Mouse (Mus musculus) testis, adult 2 months (tissue): ENCODE measurements around the gene Nkx6-1.

ENCODE experiments used
- CTCF ChIP-seq: fragments of 200-500 bp; IDR thresholded peaks from 2 replicates; pipeline ENCODE4 v1.5.1; 2012; ENCODE audit warnings: low read depth, mild to moderate bottlenecking, inconsistent platforms, low read length, moderate library complexity; ENCODE audit not compliant: control insufficient read depth, insufficient read depth, insufficient replicate concordance
- POLR2A ChIP-seq: fragments of 200-500 bp; IDR thresholded peaks from 2 replicates; pipeline ENCODE4 v1.6.1; 2012; ENCODE audit warnings: low read depth, mild to moderate bottlenecking, inconsistent platforms, low read length, moderate library complexity; ENCODE audit not compliant: control insufficient read depth

DNA sequence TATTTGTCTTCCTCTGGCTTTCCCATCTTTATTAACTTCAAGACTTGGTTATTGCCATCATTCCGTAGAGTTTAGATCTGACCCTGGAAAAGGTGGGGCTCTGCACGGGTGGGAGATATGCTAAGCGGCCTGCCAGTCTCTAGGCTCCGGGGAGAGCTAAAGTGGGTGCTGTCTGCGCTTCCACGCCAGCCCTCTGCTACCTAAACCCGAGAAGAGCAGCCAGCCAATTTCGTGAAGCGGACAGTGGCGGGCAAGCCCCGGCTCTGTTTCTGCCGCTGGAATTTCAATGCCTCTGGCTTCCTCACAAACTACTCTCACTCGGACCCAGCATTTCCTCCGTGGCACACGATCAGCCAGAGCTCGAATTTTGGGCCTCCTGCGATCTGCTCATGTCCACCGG lies 1.9 kb upstream of the Nkx6-1 start:
- TF ChIP-seq POLR2A (no peak), CTCF (no peak)
